Mouse (Mus musculus): ENCODE data around the gene Ugt1a5. TPM values are rescaled to one million over a fixed set of nuclear protein-coding genes. Genes with fewer than 3 reads are reported as not detected.
A peak's percentile ranks its signal among the peaks of the same experiment; 100 is the strongest.
"Not testable (repeated sequence)": the region's sequence is repeated elsewhere in the genome, so short reads cannot be mapped to it uniquely, and the experiment has no call there.

The Ugt1a5 gene
- not detected in 2 replicates for polyA plus RNA-seq (2014; fragmentation: Nextera tagmentation; extraction: Ambion mirVana)

- H3K9me3 ChIP-seq (ENCODE audit: control insufficient read depth, low read length): no peaks in the 10 kb centered on the region
- H3K27ac ChIP-seq (ENCODE audit: low read depth, low read length): no peak within 1 kb of the TSS
- H3K4me3 ChIP-seq (ENCODE audit: low read depth, low read length): no peak within 1 kb of the TSS
- no peaks in the 10 kb centered on the region for H3K4me1 ChIP-seq (replicated peaks; ENCODE audit: control insufficient read depth, insufficient read depth, low read length)
- H3K27me3 ChIP-seq (ENCODE audit: control insufficient read depth, insufficient read depth, low read length): no peaks in the 10 kb centered on the region
- DNase-seq (ENCODE audit: low spot score) (no peak), ATAC-seq (replicated peaks; ENCODE audit: low FRiP score) (no peak)
- no peak within 1 kb of the TSS for H3K9ac ChIP-seq (ENCODE audit: low read length)
- no peak within 1 kb of the TSS for H3K4me2 ChIP-seq (ENCODE audit: low read depth, low read length, severe bottlenecking)
- no peaks in the 10 kb centered on the region for H3K36me3 ChIP-seq (ENCODE audit: control insufficient read depth, insufficient read depth, low read length)
- WGBS: 81% methylated on average over 5 of the region's 5 CpGs
These were observed at the start of gene Ugt1a5 for GRCm38 (mm10) chr1:88165711-88166110. TSS of gene Ugt1a5 (plus strand) at chr1:88166012.

GRCm38 (mm10) chr1:88120550-88120949, 45.3 kb upstream of the Ugt1a5 start:
- H3K4me2 ChIP-seq (ENCODE audit: low read depth, low read length, severe bottlenecking); H3K27ac ChIP-seq (ENCODE audit: low read depth, low read length); H3K36me3 ChIP-seq (ENCODE audit: control insufficient read depth, insufficient read depth, low read length); H3K27me3 ChIP-seq (ENCODE audit: control insufficient read depth, insufficient read depth, low read length); H3K9ac ChIP-seq (ENCODE audit: low read length); DNase-seq (ENCODE audit: low spot score); H3K4me3 ChIP-seq (ENCODE audit: low read depth, low read length); H3K9me3 ChIP-seq (ENCODE audit: control insufficient read depth, low read length); H3K4me1 ChIP-seq (replicated peaks; ENCODE audit: control insufficient read depth, insufficient read depth, low read length): not testable (repeated sequence)
- 0 out of 2 replicates have a peak, but pooled peaks have one; percentile 12 for ATAC-seq (replicated peaks; ENCODE audit: low FRiP score)
- 11% methylated on average over 3 of the region's 4 CpGs for WGBS

- ATAC-seq (replicated peaks; ENCODE audit: low FRiP score); H3K9me3 ChIP-seq (ENCODE audit: control insufficient read depth, low read length); H3K9ac ChIP-seq (ENCODE audit: low read length); H3K4me1 ChIP-seq (replicated peaks; ENCODE audit: control insufficient read depth, insufficient read depth, low read length); H3K27ac ChIP-seq (ENCODE audit: low read depth, low read length); H3K4me3 ChIP-seq (ENCODE audit: low read depth, low read length); H3K36me3 ChIP-seq (ENCODE audit: control insufficient read depth, insufficient read depth, low read length); DNase-seq (ENCODE audit: low spot score); H3K27me3 ChIP-seq (ENCODE audit: control insufficient read depth, insufficient read depth, low read length); H3K4me2 ChIP-seq (ENCODE audit: low read depth, low read length, severe bottlenecking): not testable (repeated sequence)
- no CpG with 5 or more reads among the region's 1 CpGs for WGBS
These were observed 44.3 kb upstream of the Ugt1a5 start for GRCm38 (mm10) chr1:88121521-88121920.

- H3K9me3 ChIP-seq (ENCODE audit: control insufficient read depth, low read length); H3K4me2 ChIP-seq (ENCODE audit: low read depth, low read length, severe bottlenecking); DNase-seq (ENCODE audit: low spot score); H3K4me1 ChIP-seq (replicated peaks; ENCODE audit: control insufficient read depth, insufficient read depth, low read length); H3K36me3 ChIP-seq (ENCODE audit: control insufficient read depth, insufficient read depth, low read length); H3K9ac ChIP-seq (ENCODE audit: low read length); H3K27ac ChIP-seq (ENCODE audit: low read depth, low read length); ATAC-seq (replicated peaks; ENCODE audit: low FRiP score); H3K4me3 ChIP-seq (ENCODE audit: low read depth, low read length); H3K27me3 ChIP-seq (ENCODE audit: control insufficient read depth, insufficient read depth, low read length): not testable (repeated sequence)
- WGBS: 82% methylated on average over 2 of the region's 4 CpGs
These were observed 39.9 kb upstream of the Ugt1a5 start for GRCm38 (mm10) chr1:88125827-88126360.

GRCm38 (mm10) chr1:88129091-88129490, 36.7 kb upstream of the Ugt1a5 start:
- H3K27ac ChIP-seq (ENCODE audit: low read depth, low read length); H3K4me1 ChIP-seq (replicated peaks; ENCODE audit: control insufficient read depth, insufficient read depth, low read length); H3K27me3 ChIP-seq (ENCODE audit: control insufficient read depth, insufficient read depth, low read length); H3K36me3 ChIP-seq (ENCODE audit: control insufficient read depth, insufficient read depth, low read length); H3K9me3 ChIP-seq (ENCODE audit: control insufficient read depth, low read length); H3K9ac ChIP-seq (ENCODE audit: low read length); H3K4me3 ChIP-seq (ENCODE audit: low read depth, low read length); ATAC-seq (replicated peaks; ENCODE audit: low FRiP score); DNase-seq (ENCODE audit: low spot score); H3K4me2 ChIP-seq (ENCODE audit: low read depth, low read length, severe bottlenecking): not testable (repeated sequence)
- WGBS: 95% methylated on average over 2 of the region's 2 CpGs

- H3K27me3 ChIP-seq (ENCODE audit: control insufficient read depth, insufficient read depth, low read length); H3K4me3 ChIP-seq (ENCODE audit: low read depth, low read length); DNase-seq (ENCODE audit: low spot score); ATAC-seq (replicated peaks; ENCODE audit: low FRiP score); H3K27ac ChIP-seq (ENCODE audit: low read depth, low read length); H3K9me3 ChIP-seq (ENCODE audit: control insufficient read depth, low read length); H3K4me2 ChIP-seq (ENCODE audit: low read depth, low read length, severe bottlenecking); H3K36me3 ChIP-seq (ENCODE audit: control insufficient read depth, insufficient read depth, low read length); H3K4me1 ChIP-seq (replicated peaks; ENCODE audit: control insufficient read depth, insufficient read depth, low read length); H3K9ac ChIP-seq (ENCODE audit: low read length): not testable (repeated sequence)
- 79% methylated on average over 1 of the region's 1 CpGs for WGBS
These were observed 35.6 kb upstream of the Ugt1a5 start for GRCm38 (mm10) chr1:88130223-88130622.

- H3K4me1 ChIP-seq (replicated peaks; ENCODE audit: control insufficient read depth, insufficient read depth, low read length): no peaks in the 10 kb centered on the region
- no peak overlapping the region for H3K9ac ChIP-seq (ENCODE audit: low read length)
- H3K36me3 ChIP-seq (ENCODE audit: control insufficient read depth, insufficient read depth, low read length): no peaks in the 10 kb centered on the region
- no peak for DNase-seq (ENCODE audit: low spot score)
- no peak for ATAC-seq (replicated peaks; ENCODE audit: low FRiP score)
- H3K4me2 ChIP-seq (ENCODE audit: low read depth, low read length, severe bottlenecking): no peak overlapping the region
- no peak overlapping the region for H3K4me3 ChIP-seq (ENCODE audit: low read depth, low read length)
- WGBS: 61% methylated on average over 3 of the region's 3 CpGs
- H3K27me3 ChIP-seq (ENCODE audit: control insufficient read depth, insufficient read depth, low read length): no peaks in the 10 kb centered on the region
- no peak overlapping the region for H3K27ac ChIP-seq (ENCODE audit: low read depth, low read length)
- no peaks in the 10 kb centered on the region for H3K9me3 ChIP-seq (ENCODE audit: control insufficient read depth, low read length)
These were observed 31.8 kb upstream of the Ugt1a5 start for GRCm38 (mm10) chr1:88133908-88134456.

GRCm38 (mm10) chr1:88134457-88135011, 31.3 kb upstream of the Ugt1a5 start, which contains the start of gene Ugt1a6a:
TSS of gene Ugt1a6a (plus strand) at chr1:88134809.
- 36% methylated on average over 5 of the region's 5 CpGs for WGBS
- ATAC-seq (replicated peaks; ENCODE audit: low FRiP score); H3K9ac ChIP-seq (ENCODE audit: low read length); H3K4me2 ChIP-seq (ENCODE audit: low read depth, low read length, severe bottlenecking); H3K4me1 ChIP-seq (replicated peaks; ENCODE audit: control insufficient read depth, insufficient read depth, low read length); H3K36me3 ChIP-seq (ENCODE audit: control insufficient read depth, insufficient read depth, low read length); H3K27me3 ChIP-seq (ENCODE audit: control insufficient read depth, insufficient read depth, low read length); H3K4me3 ChIP-seq (ENCODE audit: low read depth, low read length); H3K9me3 ChIP-seq (ENCODE audit: control insufficient read depth, low read length); DNase-seq (ENCODE audit: low spot score); H3K27ac ChIP-seq (ENCODE audit: low read depth, low read length): not testable (repeated sequence)

Data from forebrain, embryonic 11.5 days (tissue).